Mouse (Mus musculus) embryonic facial prominence, embryonic 14.5 days (tissue): Measurements from ENCODE around the gene Myrf. TPM values are rescaled to one million over a fixed set of nuclear protein-coding genes. Genes with fewer than 3 reads are reported as not detected.

Experiments used
- ATAC-seq: fragments of 200-750 bp; cut with Nextera tagmentation; 2 replicates; pipeline ENCODE4 v1.8.0; 2017; ENCODE audit warnings: low read depth, moderate number of reproducible peaks, moderate TSS enrichment
- DNase-seq: peaks from one replicate; pipeline ENCODE4 v3.0.0-alpha.2; 2015; ENCODE audit warnings: low spot score
- H3K27ac ChIP-seq: fragments of 300-500 bp; sonication (generic); replicated peaks from 2 replicates; pipeline ENCODE4 v1.5.1; 2014; ENCODE audit warnings: low read depth, mild to moderate bottlenecking, low read length, moderate library complexity
- H3K27me3 ChIP-seq: fragments of 300-500 bp; sonication (generic); replicated peaks from 2 replicates; pipeline ENCODE4 v1.6.1; 2014; ENCODE audit warnings: low read length; ENCODE audit not compliant: control insufficient read depth, insufficient read depth
- H3K36me3 ChIP-seq: fragments of 300-500 bp; sonication (generic); 2 replicates; pipeline ENCODE4 v1.6.1; 2014; ENCODE audit warnings: low read length, mixed read lengths; ENCODE audit not compliant: control insufficient read depth, insufficient read depth
- H3K4me1 ChIP-seq: fragments of 300-500 bp; sonication (generic); 2 replicates; pipeline ENCODE4 v1.6.1; 2014; ENCODE audit warnings: antibody characterized with exemption, low read length; ENCODE audit not compliant: control insufficient read depth, insufficient read depth
- H3K4me2 ChIP-seq: fragments of 300-500 bp; sonication (generic); 2 replicates; pipeline ENCODE4 v1.6.1; 2014; ENCODE audit warnings: low read depth, mild to moderate bottlenecking, low read length, moderate library complexity, mixed read lengths
- H3K4me3 ChIP-seq: fragments of 300-500 bp; sonication (generic); 2 replicates; pipeline ENCODE4 v1.5.1; 2014; ENCODE audit warnings: low read depth, mild to moderate bottlenecking, low read length
- H3K9ac ChIP-seq: fragments of 300-500 bp; sonication (generic); 2 replicates; pipeline ENCODE4 v1.6.1; 2014; ENCODE audit warnings: low read depth, mild to moderate bottlenecking, low read length, moderate library complexity, mixed read lengths
- H3K9me3 ChIP-seq: fragments of 300-500 bp; sonication (generic); 2 replicates; pipeline ENCODE4 v1.6.1; 2016; ENCODE audit warnings: low read length; ENCODE audit not compliant: control insufficient read depth
- WGBS: fragments of 180-500 bp; shearing (Covaris S2); extraction: QIAGEN DNeasy Blood & Tissue Kit; methylation state at CpG from one replicate; pipeline ENCODE4 v1.1.7; 2014; 5-methylcytosine and 5-hydroxymethylcytosine counted together
- polyA plus RNA-seq: library from polyadenylated mRNA; unstranded; fragments of >200 nt; fragmentation: Nextera tagmentation; extraction: Ambion mirVana; gene quantifications from 2 replicates; pipeline ENCODE4 v1.2.1, GENCODE M21; 2014

Gene Myrf
- polyA plus RNA-seq, 1 experiment from 2014 or later, result 0.96 TPM

GRCm38 (mm10) chr19:10197130-10197529 lies 43.4 kb downstream of the Myrf start:
- H3K27ac ChIP-seq, result no peak overlapping the region
- no peak overlapping the region for H3K4me3 ChIP-seq
- H3K27me3 ChIP-seq, result no peaks in the 10 kb centered on the region
- ATAC-seq, result no peak
- H3K9me3 ChIP-seq, result no peaks in the 10 kb centered on the region
- no peak for DNase-seq
- no peak overlapping the region for H3K4me2 ChIP-seq
- H3K4me1 ChIP-seq, result no peaks in the 10 kb centered on the region
- WGBS, result 86% methylated on average over 4 of the region's 4 CpGs
- H3K36me3 ChIP-seq, result peaks cover 71% of the 10 kb centered on the region
- H3K9ac ChIP-seq, result no peak overlapping the region

GRCm38 (mm10) chr19:10195252-10195651 lies 45.3 kb downstream of the Myrf start:
- Histone ChIP-seq H3K9me3 (no peaks in the 10 kb centered on the region), H3K36me3 (peaks cover 74% of the 10 kb centered on the region), H3K4me1 (no peaks in the 10 kb centered on the region), H3K27me3 (no peaks in the 10 kb centered on the region), H3K27ac (0 out of 2 replicates have a peak overlapping the region, but pooled peaks have one; percentile 15), H3K4me2 (no peak overlapping the region), H3K4me3 (no peak overlapping the region), H3K9ac (no peak overlapping the region)
- DNase-seq, result no peak
- ATAC-seq, result no peak
- 75% methylated on average over 5 of the region's 5 CpGs for WGBS

GRCm38 (mm10) chr19:10194337-10194736 lies 46.2 kb downstream of the Myrf start:
- no peak for DNase-seq
- 86% methylated on average over 11 of the region's 11 CpGs for WGBS
- ATAC-seq, result no peak
- Histone ChIP-seq H3K4me2 (no peak overlapping the region), H3K9me3 (no peaks in the 10 kb centered on the region), H3K4me1 (no peaks in the 10 kb centered on the region), H3K27ac (no peak overlapping the region), H3K9ac (no peak overlapping the region), H3K27me3 (no peaks in the 10 kb centered on the region), H3K36me3 (peaks cover 74% of the 10 kb centered on the region), H3K4me3 (no peak overlapping the region)

- H3K4me2 ChIP-seq, result no peak overlapping the region
- H3K36me3 ChIP-seq, result peaks cover 91% of the 10 kb centered on the region
- no peaks in the 10 kb centered on the region for H3K4me1 ChIP-seq
- H3K27me3 ChIP-seq, result no peaks in the 10 kb centered on the region
- H3K9me3 ChIP-seq, result no peaks in the 10 kb centered on the region
- H3K27ac ChIP-seq, result no peak overlapping the region
- H3K9ac ChIP-seq, result no peak overlapping the region
- 69% methylated on average over 7 of the region's 7 CpGs for WGBS
- ATAC-seq (no peak), DNase-seq (peak; percentile 23)
- H3K4me3 ChIP-seq, result no peak overlapping the region
These were observed 49.2 kb downstream of the Myrf start for GRCm38 (mm10) chr19:10191326-10191725.

GRCm38 (mm10) chr19:10190796-10191195 lies 49.8 kb downstream of the Myrf start:
- 43% methylated on average over 2 of the region's 2 CpGs for WGBS
- H3K9ac ChIP-seq, result no peak overlapping the region
- no peaks in the 10 kb centered on the region for H3K9me3 ChIP-seq
- H3K36me3 ChIP-seq, result peaks cover 95% of the 10 kb centered on the region
- no peak overlapping the region for H3K27ac ChIP-seq
- peak; percentile 56 for DNase-seq
- ATAC-seq, result no peak
- H3K4me2 ChIP-seq, result no peak overlapping the region
- no peaks in the 10 kb centered on the region for H3K27me3 ChIP-seq
- H3K4me1 ChIP-seq, result no peaks in the 10 kb centered on the region
- H3K4me3 ChIP-seq, result no peak overlapping the region

DNA sequence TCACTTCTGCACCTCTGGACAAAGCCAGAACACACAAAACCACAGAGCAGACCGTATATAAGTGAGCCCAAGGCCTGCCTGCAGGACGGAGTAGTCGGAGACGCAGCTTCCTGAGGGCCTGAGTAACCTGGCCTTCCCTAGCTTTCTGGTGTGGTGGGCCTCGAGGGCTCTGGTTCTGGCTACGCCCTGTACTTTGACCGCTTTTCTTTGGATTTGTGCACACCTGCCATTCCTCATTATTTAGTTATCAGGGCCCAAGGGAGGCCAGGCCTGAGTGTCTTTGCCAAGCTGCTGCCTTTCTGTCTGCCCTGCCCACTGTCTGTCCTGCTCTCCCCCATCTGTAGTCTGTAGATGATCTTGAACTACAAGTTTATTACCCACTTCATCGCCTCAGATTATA lies 50.6 kb downstream of the Myrf start:
- Histone ChIP-seq H3K9ac (no peak overlapping the region), H3K4me3 (no peak overlapping the region), H3K27ac (no peak overlapping the region), H3K4me2 (no peak overlapping the region), H3K4me1 (no peaks in the 10 kb centered on the region), H3K36me3 (peaks cover 94% of the 10 kb centered on the region), H3K9me3 (no peaks in the 10 kb centered on the region), H3K27me3 (no peaks in the 10 kb centered on the region)
- DNase-seq (no peak), ATAC-seq (no peak)
- WGBS, result 95% methylated on average over 8 of the region's 8 CpGs

DNA sequence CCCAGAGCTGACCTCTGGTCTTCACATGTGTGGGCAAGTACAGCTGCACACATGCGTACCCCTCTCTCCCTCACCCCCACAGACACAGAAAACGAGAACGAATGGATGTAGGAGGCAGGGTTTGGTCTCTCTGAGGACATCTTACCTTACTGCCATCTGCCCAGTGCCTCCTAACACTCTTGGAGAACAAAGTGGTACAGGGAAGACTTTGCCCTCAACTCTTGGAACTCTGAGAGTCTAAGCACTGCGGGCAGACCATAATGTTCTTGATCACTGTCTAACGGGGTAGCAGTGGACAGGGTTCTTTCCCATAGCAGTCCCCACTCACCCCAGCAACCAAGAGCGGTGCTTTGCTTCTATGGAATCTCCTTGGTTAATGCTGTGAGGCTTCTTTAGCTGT lies 51.5 kb downstream of the Myrf start:
- no peaks in the 10 kb centered on the region for H3K27me3 ChIP-seq

GRCm38 (mm10) chr19:10188281-10188811 lies 52.2 kb downstream of the Myrf start:
- H3K9me3 ChIP-seq, result no peaks in the 10 kb centered on the region
- H3K27ac ChIP-seq, result no peak overlapping the region
- peaks cover 78% of the 10 kb centered on the region for H3K36me3 ChIP-seq
- WGBS, result 50% methylated on average over 10 of the region's 10 CpGs
- H3K4me1 ChIP-seq, result peaks cover 7% of the 10 kb centered on the region
- peak; percentile 35 for DNase-seq
- no peak for ATAC-seq
- no peak overlapping the region for H3K4me3 ChIP-seq
- H3K27me3 ChIP-seq, result no peaks in the 10 kb centered on the region
- no peak overlapping the region for H3K9ac ChIP-seq
- H3K4me2 ChIP-seq, result no peak overlapping the region

More for the DNA sequence above, 51.5 kb downstream of the Myrf start:
- Histone ChIP-seq H3K4me1 (peaks cover 6% of the 10 kb centered on the region), H3K9ac (no peak overlapping the region), H3K9me3 (no peaks in the 10 kb centered on the region), H3K27ac (no peak overlapping the region), H3K36me3 (peaks cover 84% of the 10 kb centered on the region), H3K4me3 (no peak overlapping the region), H3K4me2 (no peak overlapping the region)
- DNase-seq (no peak), ATAC-seq (no peak)
- WGBS, result 97% methylated on average over 6 of the region's 6 CpGs

- Histone ChIP-seq H3K9ac (no peak overlapping the region), H3K4me2 (no peak overlapping the region), H3K36me3 (peaks cover 61% of the 10 kb centered on the region), H3K9me3 (no peaks in the 10 kb centered on the region), H3K4me3 (no peak overlapping the region), H3K27me3 (no peaks in the 10 kb centered on the region), H3K27ac (no peak overlapping the region), H3K4me1 (peaks cover 7% of the 10 kb centered on the region)
- DNase-seq (no peak), ATAC-seq (no peak)
- 91% methylated on average over 8 of the region's 8 CpGs for WGBS
These were observed 54.0 kb downstream of the Myrf start for GRCm38 (mm10) chr19:10186569-10186968.
